Mouse (Mus musculus) CH12.LX (cell line): ENCODE data around the gene Nrn1l. TPM values are rescaled to one million over a fixed set of nuclear protein-coding genes. Genes with fewer than 3 reads are reported as not detected.

Source experiments
- DNase-seq: peaks from one replicate; pipeline ENCODE4 v3.0.0-alpha.2; 2013; ENCODE audit errors: extremely low read depth
- H3K27ac ChIP-seq: 2 replicates; pipeline ENCODE4 v1.5.1; 2012; ENCODE audit warnings: low read depth, mild to moderate bottlenecking, control low read depth, moderate library complexity; ENCODE audit not compliant: insufficient read depth
- H3K27me3 ChIP-seq: replicated peaks from 2 replicates; pipeline ENCODE3; 2012; ENCODE audit warnings: inconsistent platforms
- H3K36me3 ChIP-seq, 2 experiments: replicated peaks in 1 of 2; 2 replicates each; pipeline versions ENCODE3 to v1.6.1; 2012; ENCODE audit warnings: inconsistent platforms in 1 of 2, low read length in 1 of 2, mild to moderate bottlenecking in 1 of 2, mixed read lengths in 1 of 2, moderate library complexity in 1 of 2; ENCODE audit not compliant: control insufficient read depth in 1 of 2, insufficient read depth in 1 of 2
- H3K4me1 ChIP-seq, 2 experiments: 2 replicates each; pipeline ENCODE4 v1.6.1; 2012; ENCODE audit warnings: inconsistent platforms in 1 of 2, moderate library complexity in 1 of 2; ENCODE audit not compliant: insufficient read depth in 2 of 2, control insufficient read depth in 1 of 2
- H3K4me2 ChIP-seq: 2 replicates; pipeline ENCODE4 v1.6.1; 2012; ENCODE audit warnings: low read depth, mild to moderate bottlenecking, control low read depth; ENCODE audit not compliant: poor library complexity, insufficient read depth, severe bottlenecking
- H3K4me3 ChIP-seq, 3 experiments: fragments of 150-350 bp in 1 of 3; sonication (generic) in 1 of 3; replicated peaks in 1 of 3; 2 replicates each; pipeline versions ENCODE3 to v1.5.1; 2011 to 2012; ENCODE audit warnings: low read depth in 2 of 3, low read length in 2 of 3, mild to moderate bottlenecking in 2 of 3, moderate library complexity in 2 of 3, control low read depth in 1 of 3, improper control_type of control experiment in 1 of 3, inconsistent platforms in 1 of 3, mixed read lengths in 1 of 3; ENCODE audit not compliant: poor library complexity in 1 of 3
- H3K79me2 ChIP-seq: replicated peaks from 2 replicates; pipeline ENCODE4 v1.6.1; 2012; ENCODE audit warnings: mild to moderate bottlenecking, moderate library complexity; ENCODE audit not compliant: control insufficient read depth, poor library complexity, insufficient read depth, severe bottlenecking; ENCODE audit errors: extremely low read depth
- H3K9ac ChIP-seq: 2 replicates; pipeline ENCODE4 v1.6.1; 2012; ENCODE audit warnings: low read depth, mild to moderate bottlenecking, control low read depth, moderate library complexity; ENCODE audit not compliant: insufficient read depth
- H3K9me3 ChIP-seq: replicated peaks from 2 replicates; pipeline ENCODE3; 2012; ENCODE audit warnings: low read length, inconsistent platforms, mixed read lengths
- CTCF ChIP-seq, 2 experiments: IDR thresholded peaks in 1 of 2; conservative IDR thresholded peaks in 1 of 2; 2 replicates each; pipeline ENCODE4 v1.5.1; 2011 to 2012; ENCODE audit warnings: low read depth in 2 of 2, low read length in 2 of 2, improper control_type of control experiment in 1 of 2, inconsistent platforms in 1 of 2, mild to moderate bottlenecking in 1 of 2, moderate library complexity in 1 of 2
- GABPA ChIP-seq: IDR thresholded peaks from 2 replicates; pipeline ENCODE4 v1.6.1; 2012; ENCODE audit warnings: low read depth, low read length, improper control_type of control experiment, inconsistent platforms; ENCODE audit not compliant: insufficient replicate concordance
- HCFC1 ChIP-seq: IDR thresholded peaks from 2 replicates; pipeline ENCODE4 v1.6.1; 2012; ENCODE audit warnings: low read depth, mild to moderate bottlenecking, inconsistent platforms, low read length, improper control_type of control experiment
- JUND ChIP-seq: conservative IDR thresholded peaks from 2 replicates; pipeline ENCODE4 v1.6.1; 2011; ENCODE audit warnings: low read depth, low read length, improper control_type of control experiment
- MEF2A ChIP-seq: IDR thresholded peaks from 2 replicates; pipeline ENCODE4 v1.6.1; 2014; ENCODE audit warnings: low read depth, mild to moderate bottlenecking, inconsistent platforms, low read length, improper control_type of control experiment, borderline replicate concordance
- MYC ChIP-seq: IDR thresholded peaks from 2 replicates; pipeline ENCODE4 v1.6.1; 2011; ENCODE audit warnings: low read depth, mild to moderate bottlenecking, improper control_type of control experiment, low read length
- NRF1 ChIP-seq: IDR thresholded peaks from 2 replicates; pipeline ENCODE4 v1.6.1; 2014; ENCODE audit warnings: low read depth, mild to moderate bottlenecking, inconsistent platforms, low read length, improper control_type of control experiment, moderate library complexity
- PAX5 ChIP-seq: IDR thresholded peaks from 2 replicates; pipeline ENCODE4 v1.6.1; 2012; ENCODE audit warnings: low read length, inconsistent platforms, mixed read lengths
- POLR2A ChIP-seq: IDR thresholded peaks from 2 replicates; pipeline ENCODE4 v1.6.1; 2011; ENCODE audit warnings: low read depth, mild to moderate bottlenecking, improper control_type of control experiment, low read length
- RAD21 ChIP-seq: IDR thresholded peaks from 2 replicates; pipeline ENCODE4 v1.6.1; 2011; ENCODE audit warnings: low read depth, mild to moderate bottlenecking, low read length, improper control_type of control experiment, moderate library complexity
- SIN3A ChIP-seq: IDR thresholded peaks from 2 replicates; pipeline ENCODE4 v1.6.1; 2012; ENCODE audit warnings: low read length, improper control_type of control experiment, inconsistent platforms
- SMC3 ChIP-seq: IDR thresholded peaks from 2 replicates; pipeline ENCODE4 v1.6.1; 2011; ENCODE audit warnings: low read depth, low read length, improper control_type of control experiment
- USF2 ChIP-seq: conservative IDR thresholded peaks from 2 replicates; pipeline ENCODE4 v1.6.1; 2011; ENCODE audit warnings: low read depth, low read length, improper control_type of control experiment
- ZNF384 ChIP-seq: IDR thresholded peaks from 2 replicates; pipeline ENCODE4 v1.6.1; 2012; ENCODE audit warnings: low read depth, low read length, improper control_type of control experiment, inconsistent platforms
- dilution Hi-C: fragments of 300-500 bp; cut with MboI; formaldehyde crosslinking; loops from 2 replicates; pipeline ENCODE4 v1.14.3; 2020; ENCODE audit warnings: low sequenced_read_pairs; ENCODE audit not compliant: extremely low pct_unique_long_range_greater_than_20kb, extremely low pct_ligation_motif_present
- in situ Hi-C: fragments of 300-500 bp; cut with MboI; formaldehyde crosslinking; loops from 3 replicates; pipeline ENCODE4 v1.14.3; 2019; ENCODE audit warnings: low sequenced_read_pairs, low pct_ligation_motif_present, low pct_unique_long_range_greater_than_20kb, mixed read lengths
- polyA plus RNA-seq: library from polyadenylated mRNA; unstranded; fragments of >175 nt; gene quantifications from 2 replicates; pipeline ENCODE4 v1.2.1, GENCODE M21; 2012; ENCODE audit warnings: low read depth; ENCODE audit not compliant: insufficient read length
- total RNA-seq, 2 experiments: library from RNA; depleted of rRNA; stranded (reverse); fragments of 300-350 nt in 1 of 2; fragments of >200 nt in 1 of 2; gene quantifications; 2 replicates each; pipeline ENCODE4 v1.2.3; 2012 to 2014

Gene Nrn1l
- total and polyA plus RNA-seq, 3 experiments = 0.38 TPM; not detected in 2

- dilution Hi-C loops = no loop called here
- TF ChIP-seq CTCF (conservative IDR thresholded peaks at IDR 0.05 in 1 of 2, IDR thresholded peaks at IDR 0.05 in 1 of 2; ENCODE audit: low read depth in 2 of 2, low read length in 2 of 2) = peak in 1 of 2 experiments; percentile 65; a peak in 2 of 4 replicates
- TF ChIP-seq NRF1 = no peak
- peak; percentile 80 for TF ChIP-seq ZNF384
- TF ChIP-seq SMC3 = peak; percentile 39
- peak; percentile 18 for TF ChIP-seq RAD21
- TF ChIP-seq SIN3A = peak; percentile 67; the same call in 1 of the 2 replicates
- Histone ChIP-seq H3K36me3 (peaks cover 11 to 46% of the 10 kb centered on the region in 2 experiments), H3K9ac (peak overlapping the region; percentile 72), H3K9me3 (no peaks in the 10 kb centered on the region), H3K79me2 (peaks cover 84% of the 10 kb centered on the region), H3K4me3 (peak overlapping the region; percentile 92 to 99 (median 95)), H3K4me1 (peaks cover 11 to 56% of the 10 kb centered on the region in 2 experiments; a peak in 3 of 4 replicates), H3K27me3 (no peaks in the 10 kb centered on the region), H3K4me2 (peak overlapping the region; percentile 94), H3K27ac (no peak overlapping the region)
- peak; percentile 62 for DNase-seq
- in situ Hi-C loops = no loop called here
Observed at GRCm38 (mm10) chr8:105861951-105862350, 31.4 kb upstream of the Nrn1l start.

GRCm38 (mm10) chr8:105866364-105867029 lies 26.9 kb upstream of the Nrn1l start:
- Histone ChIP-seq H3K27ac (no peak overlapping the region), H3K4me3 (no peak overlapping the region), H3K79me2 (peaks cover 95% of the 10 kb centered on the region)
- TF ChIP-seq SIN3A (no peak), JUND (no peak), CTCF (conservative IDR thresholded peaks at IDR 0.05 in 1 of 2, IDR thresholded peaks at IDR 0.05 in 1 of 2; ENCODE audit: low read depth in 2 of 2, low read length in 2 of 2) (peak; percentile 22 to 73; a peak in 2 of 4 replicates), SMC3 (peak; percentile 33), MYC (peak; percentile 40; the same call in 1 of the 2 replicates), USF2 (no peak), HCFC1 (no peak), MEF2A (no peak), GABPA (no peak), PAX5 (no peak), POLR2A (no peak)
- TF ChIP-seq, all 38 proteins: peak for 3
- dilution Hi-C loops (no loop called here), in situ Hi-C loops (no loop called here)
- no peaks in the 10 kb centered on the region for H3K27me3 ChIP-seq
- peak; percentile 32 for DNase-seq
- peaks cover 4 to 38% of the 10 kb centered on the region in 2 experiments; a peak in 2 of 4 replicates for H3K4me1 ChIP-seq
- H3K4me2 ChIP-seq = no peak overlapping the region
- no peak overlapping the region for H3K9ac ChIP-seq
- peaks cover 39 to 82% of the 10 kb centered on the region in 2 experiments for H3K36me3 ChIP-seq
- H3K9me3 ChIP-seq = no peaks in the 10 kb centered on the region
